Mouse (Mus musculus) liver, postnatal 0 days (tissue): ENCODE data around the gene Clcn3.

Source experiments
- CTCF ChIP-seq: sonication (generic); IDR thresholded peaks from 2 replicates; pipeline ENCODE4 v1.5.1; 2016; ENCODE audit warnings: antibody characterized with exemption, low read depth
- EP300 ChIP-seq: IDR thresholded peaks from 2 replicates; pipeline ENCODE4 v1.6.1; 2016; ENCODE audit warnings: antibody characterized with exemption, low read depth, mild to moderate bottlenecking

GRCm38 (mm10) chr8:60992561-60992909 is 9.4 kb upstream of the Clcn3 start:
- no peak for TF ChIP-seq CTCF
- no peak for TF ChIP-seq EP300
